ENCODE assay signal across 9 mouse cellular contexts in the genomic region with DNA sequence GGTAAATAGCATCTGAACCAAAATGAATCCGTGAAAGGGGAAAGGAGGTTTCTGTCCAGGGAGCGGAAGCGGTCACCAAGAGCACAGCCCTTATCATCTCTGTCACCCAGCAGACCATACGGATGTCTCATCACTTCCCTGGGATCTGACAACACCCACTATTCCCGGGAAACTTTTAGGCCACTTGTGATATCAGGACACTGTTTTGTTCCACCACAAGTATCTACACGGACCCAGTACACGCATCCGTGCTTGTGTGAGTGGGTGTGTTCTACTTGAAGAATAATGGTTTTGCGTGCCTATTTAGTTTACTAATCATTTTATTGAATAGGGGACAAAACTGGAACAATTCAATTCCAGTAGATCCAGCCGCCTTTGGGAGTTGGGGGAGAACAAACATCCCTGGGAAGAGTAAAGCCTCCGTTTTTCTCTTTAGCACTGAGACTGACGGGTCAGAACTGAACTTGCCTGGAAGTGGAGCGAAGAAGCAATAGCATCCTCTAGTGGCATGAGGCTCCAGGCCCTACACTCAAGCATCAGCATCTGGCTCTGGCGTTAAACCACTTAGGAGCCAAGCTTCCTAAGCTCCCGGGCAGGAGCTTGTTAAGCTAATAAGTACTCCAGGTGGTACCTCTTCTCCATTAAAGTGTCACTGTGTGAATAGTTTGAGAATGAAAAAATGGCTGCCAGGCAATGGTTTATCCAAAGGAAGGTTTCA. TPM values are rescaled to one million over a fixed set of nuclear protein-coding genes. Genes with fewer than 3 reads are reported as not detected.
DNase-seq lines count a peak whose midpoint lies in the region; ATAC-seq and TF ChIP-seq lines count a peak whose summit lies in the region.
"Had no signal": no experiment of that assay in that cellular context is flagged by ENCODE, and none has a peak within 500 bp of the region (broad histone marks: within the 10 kb centered on the region; RNA-seq: fewer than 3 reads in every experiment).

No protein-coding gene starts in this region.

- no peak for TF ChIP-seq POLR2A in embryonic fibroblast, embryonic 13.5 days (IDR thresholded peaks at IDR 0.05; ENCODE audit: low read depth, low read length)

- H3K4me2 ChIP-seq in stomach, postnatal 0 days (replicated peaks; ENCODE audit: low read depth) = no peak overlapping the region
- H3K4me2 ChIP-seq: embryonic facial prominence, embryonic 15.5 days had no signal

- TF ChIP-seq EP300 in stomach, postnatal 0 days (optimal IDR thresholded peaks at IDR 0.05) = no peak

- H3K4me3 ChIP-seq in E14TG2a.4 (replicated peaks; ENCODE audit: low read length) = no peak overlapping the region
- no peak overlapping the region for H3K4me3 ChIP-seq in embryonic fibroblast, embryonic 13.5 days (ENCODE audit: insufficient read depth, low read length)
- no peak overlapping the region for H3K4me3 ChIP-seq in layer of hippocampus, adult 2 months
- H3K4me3 ChIP-seq in stomach, postnatal 0 days (ENCODE audit: low read depth, low read length) = no peak overlapping the region
- H3K4me3 ChIP-seq: embryonic facial prominence, embryonic 15.5 days had no signal

- H3K36me3 ChIP-seq in E14TG2a.4 (ENCODE audit: insufficient read depth, low read length) = no peaks in the 10 kb centered on the region
- no peaks in the 10 kb centered on the region for H3K36me3 ChIP-seq in stomach, postnatal 0 days (ENCODE audit: control insufficient read depth, insufficient read depth, low read length)
- H3K36me3 ChIP-seq: embryonic facial prominence, embryonic 15.5 days had no signal

- no peak overlapping the region for H3K27ac ChIP-seq in embryonic fibroblast, embryonic 13.5 days (ENCODE audit: insufficient read depth, low read length)
- no peak overlapping the region for H3K27ac ChIP-seq in layer of hippocampus, adult 2 months
- H3K27ac ChIP-seq in stomach, postnatal 0 days (replicated peaks) = no peak overlapping the region
- H3K27ac ChIP-seq: embryonic facial prominence, embryonic 15.5 days had no signal

- 52% methylated on average over 15 of the region's 15 CpGs for WGBS in stomach, postnatal 0 days

- no peaks in the 10 kb centered on the region for H3K4me1 ChIP-seq in E14TG2a.4 (replicated peaks; ENCODE audit: low read depth, low read length)
- H3K4me1 ChIP-seq in embryonic fibroblast, embryonic 13.5 days (ENCODE audit: control insufficient read depth, insufficient read depth, low read length) = no peaks in the 10 kb centered on the region
- H3K4me1 ChIP-seq in stomach, postnatal 0 days (replicated peaks; ENCODE audit: control insufficient read depth, insufficient read depth) = no peaks in the 10 kb centered on the region
- H3K4me1 ChIP-seq: embryonic facial prominence, embryonic 15.5 days had no signal

- peaks cover 15% of the 10 kb centered on the region for H3K9me3 ChIP-seq in E14TG2a.4 (ENCODE audit: low read length)
- no peaks in the 10 kb centered on the region for H3K9me3 ChIP-seq in stomach, postnatal 0 days (ENCODE audit: control insufficient read depth, low read length)
- H3K9me3 ChIP-seq: embryonic facial prominence, embryonic 15.5 days had no signal

- no peak overlapping the region for H3K9ac ChIP-seq in stomach, postnatal 0 days (ENCODE audit: low read length)
- H3K9ac ChIP-seq: embryonic facial prominence, embryonic 15.5 days had no signal

- DNase-seq in R1 (ENCODE audit: low read depth, low spot score) = peak; percentile 77
- DNase-seq in heart, postnatal 10 days = peak; percentile 59
- DNase-seq in layer of hippocampus, adult 2 months (ENCODE audit: low spot score in 2 of 2) = peak; percentile 49 to 60
- peak; percentile 32 for DNase-seq in lung, postnatal 14 days
- DNase-seq in stomach, postnatal 0 days (ENCODE audit: low spot score) = peak; percentile 26

- H3K27me3 ChIP-seq in E14TG2a.4 (ENCODE audit: insufficient read depth, low read length) = no peaks in the 10 kb centered on the region
- H3K27me3 ChIP-seq in stomach, postnatal 0 days (ENCODE audit: control insufficient read depth, insufficient read depth, low read length) = no peaks in the 10 kb centered on the region
- H3K27me3 ChIP-seq: embryonic facial prominence, embryonic 15.5 days had no signal

- peak; percentile 98 for TF ChIP-seq CTCF in E14TG2a.4 (conservative IDR thresholded peaks at IDR 0.05; ENCODE audit: low read length)
- TF ChIP-seq CTCF in embryonic fibroblast, embryonic 13.5 days (IDR thresholded peaks at IDR 0.05; ENCODE audit: borderline replicate concordance, insufficient read depth, low read length) = peak; percentile 70; the same call in 1 of the 2 replicates
- peak; percentile 94 for TF ChIP-seq CTCF in layer of hippocampus, adult 2 months (conservative IDR thresholded peaks at IDR 0.05)
- peak; percentile 84 for TF ChIP-seq CTCF in stomach, postnatal 0 days (IDR thresholded peaks at IDR 0.05; ENCODE audit: low read depth)

- ATAC-seq in stomach, postnatal 0 days (ENCODE audit: low FRiP score, low TSS enrichment) = no peak
- ATAC-seq in megakaryocyte, adult 5-6 weeks (ENCODE audit: poor library complexity, severe bottlenecking) = no peak

- intact Hi-C loops in heart, postnatal 10 days (cut with DNase I) = loop anchor here (5.0 kb wide), 1 partner anchor 1012 kb away; no protein-coding TSS in a partner anchor

RNA-seq across cellular contexts. Expression of gene C7, which starts 5.4 kb away (rescaled TPM):
- 0.19 TPM in 1 of 2 replicates, not detected in the other for polyA plus RNA-seq in embryonic fibroblast, embryonic 13.5 days (2011; ENCODE audit: insufficient read length, low read depth, missing spikeins)
- total RNA-seq in heart, postnatal 10 days (2021) = under 1 TPM; 0.19 to 0.27 TPM
- under 1 TPM; 0.13 to 0.17 TPM for total RNA-seq in layer of hippocampus, adult 2 months (2021)
- 0.04 and 0.06 TPM in 2 replicates for polyA plus RNA-seq in stomach, postnatal 0 days (2015; fragmentation: Nextera tagmentation; extraction: Ambion mirVana)
- not detected in 2 replicates for total RNA-seq in megakaryocyte, adult 5-6 weeks (2015)
- total RNA-seq in megakaryocyte, adult 5-6 weeks (2017) = not detected in 2 replicates
- polyA plus RNA-seq: embryonic facial prominence, embryonic 15.5 days had no signal

RNA-seq across cellular contexts. Expression of gene Card6, which starts 39.4 kb away (rescaled TPM):
- 1.8 TPM in 2 replicates for polyA plus RNA-seq in embryonic fibroblast, embryonic 13.5 days (2011; ENCODE audit: insufficient read length, low read depth, missing spikeins)
- 1 to 10 TPM; 5.6 to 6.7 TPM for total RNA-seq in heart, postnatal 10 days (2021)
- 1 to 10 TPM; 5.8 to 6.6 TPM for total RNA-seq in layer of hippocampus, adult 2 months (2021)
- polyA plus RNA-seq in stomach, postnatal 0 days (2015; fragmentation: Nextera tagmentation; extraction: Ambion mirVana) = 1.4 and 1.8 TPM in 2 replicates
- 8.9 and 9.7 TPM in 2 replicates for total RNA-seq in megakaryocyte, adult 5-6 weeks (2015)
- 5.2 and 6.0 TPM in 2 replicates for total RNA-seq in megakaryocyte, adult 5-6 weeks (2017)

RNA-seq across cellular contexts. Expression of gene Rpl37, which starts 47.5 kb away (rescaled TPM):
- 606 and 706 TPM in 2 replicates for polyA plus RNA-seq in embryonic fibroblast, embryonic 13.5 days (2011; ENCODE audit: insufficient read length, low read depth, missing spikeins)
- total RNA-seq in heart, postnatal 10 days (2021) = 100 to 1,000 TPM; 233 to 262 TPM
- 100 to 1,000 TPM; 308 to 352 TPM for total RNA-seq in layer of hippocampus, adult 2 months (2021)
- 661 and 725 TPM in 2 replicates for polyA plus RNA-seq in stomach, postnatal 0 days (2015; fragmentation: Nextera tagmentation; extraction: Ambion mirVana)
- 917 and 975 TPM in 2 replicates for total RNA-seq in megakaryocyte, adult 5-6 weeks (2015)
- total RNA-seq in megakaryocyte, adult 5-6 weeks (2017) = 1,352 and 1,548 TPM in 2 replicates

Comparison
In these comparisons a context has a peak if more than half of its experiments do, and no peak if none do; other contexts are left out.
1. DNase-seq: peak in every context shown above with its lines; median percentile 77 in R1; 59 in heart, postnatal 10 days; 54 in layer of hippocampus, adult 2 months; 32 in lung, postnatal 14 days; 26 in stomach, postnatal 0 days.